Mouse (Mus musculus) stomach, postnatal 0 days (tissue): Measurements from ENCODE around the gene Ccdc151. TPM values are rescaled to one million over a fixed set of nuclear protein-coding genes. Genes with fewer than 3 reads are reported as not detected.

Experiments
- ATAC-seq: fragments of 200-750 bp; cut with Nextera tagmentation; 2 replicates; pipeline ENCODE4 v1.8.0; 2017; ENCODE audit not compliant: low FRiP score, low TSS enrichment
- DNase-seq: peaks from one replicate; pipeline ENCODE4 v3.0.0-alpha.2; 2016; ENCODE audit warnings: low spot score
- H3K27ac ChIP-seq: fragments of 300-500 bp; sonication (generic); replicated peaks from 2 replicates; pipeline ENCODE4 v1.5.1; 2014; ENCODE audit warnings: mild to moderate bottlenecking, control low read depth
- H3K27me3 ChIP-seq: fragments of 300-500 bp; sonication (generic); 2 replicates; pipeline ENCODE4 v1.6.1; 2014; ENCODE audit warnings: low read length; ENCODE audit not compliant: control insufficient read depth, insufficient read depth
- H3K36me3 ChIP-seq: fragments of 300-500 bp; sonication (generic); 2 replicates; pipeline ENCODE4 v1.6.1; 2014; ENCODE audit warnings: low read length, mixed read lengths; ENCODE audit not compliant: control insufficient read depth, insufficient read depth
- H3K4me1 ChIP-seq: fragments of 300-500 bp; sonication (generic); replicated peaks from 2 replicates; pipeline ENCODE4 v1.6.1; 2014; ENCODE audit warnings: antibody characterized with exemption; ENCODE audit not compliant: control insufficient read depth, insufficient read depth
- H3K4me2 ChIP-seq: fragments of 300-500 bp; sonication (generic); replicated peaks from 2 replicates; pipeline ENCODE4 v1.6.1; 2014; ENCODE audit warnings: low read depth, mild to moderate bottlenecking, control low read depth, moderate library complexity
- H3K4me3 ChIP-seq: fragments of 300-500 bp; sonication (generic); 2 replicates; pipeline ENCODE4 v1.5.1; 2014; ENCODE audit warnings: low read depth, low read length, control low read depth
- H3K9ac ChIP-seq: fragments of 300-500 bp; sonication (generic); 2 replicates; pipeline ENCODE4 v1.6.1; 2014; ENCODE audit warnings: mild to moderate bottlenecking, low read length, control low read depth, mixed read lengths
- H3K9me3 ChIP-seq: fragments of 300-500 bp; sonication (generic); 2 replicates; pipeline ENCODE4 v1.6.1; 2016; ENCODE audit warnings: low read length; ENCODE audit not compliant: control insufficient read depth
- CTCF ChIP-seq: IDR thresholded peaks from 2 replicates; pipeline ENCODE4 v1.5.1; 2016; ENCODE audit warnings: antibody characterized with exemption, low read depth, mild to moderate bottlenecking, moderate library complexity
- EP300 ChIP-seq: optimal IDR thresholded peaks from 2 replicates; pipeline ENCODE3; 2016; ENCODE audit warnings: antibody characterized with exemption
- WGBS: fragments of 180-500 bp; shearing (Covaris S2); extraction: QIAGEN DNeasy Blood & Tissue Kit; methylation state at CpG from one replicate; pipeline ENCODE4 v1.1.7; 2014; 5-methylcytosine and 5-hydroxymethylcytosine counted together
- polyA plus RNA-seq: library from polyadenylated mRNA; unstranded; fragments of >200 nt; fragmentation: Nextera tagmentation; extraction: Ambion mirVana; gene quantifications from 2 replicates; pipeline ENCODE4 v1.2.1, GENCODE M21; 2015

Gene Ccdc151
- polyA plus RNA-seq, 1 experiment from 2014 or later: 0.07 TPM

DNA sequence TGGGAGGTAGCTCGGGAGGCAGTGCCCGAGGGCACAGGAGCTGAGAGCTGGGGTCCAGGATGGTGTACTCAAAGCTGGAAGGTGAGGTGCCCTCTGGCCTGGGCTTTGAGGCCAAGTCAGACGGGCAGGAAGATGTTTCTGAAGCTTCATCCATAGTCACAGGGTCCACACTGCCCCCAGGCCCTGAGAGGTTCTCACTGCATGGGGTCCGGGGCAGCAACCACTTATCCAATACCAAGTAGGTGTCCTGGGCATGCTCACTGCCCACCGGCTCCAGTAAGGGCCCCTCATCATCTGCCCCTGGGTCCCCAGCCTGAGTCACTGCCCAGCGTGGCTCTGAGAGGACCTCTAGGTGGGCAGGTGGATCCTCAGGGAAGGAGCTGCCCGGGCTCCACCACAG, 43.2 kb downstream of the Ccdc151 start:
- ATAC-seq (no peak), DNase-seq (no peak)
- WGBS: 87% methylated on average over 7 of the region's 7 CpGs
- Histone ChIP-seq H3K36me3 (no peaks in the 10 kb centered on the region), H3K4me2 (no peak overlapping the region), H3K4me3 (no peak overlapping the region), H3K27ac (no peak overlapping the region), H3K27me3 (no peaks in the 10 kb centered on the region), H3K9me3 (no peaks in the 10 kb centered on the region), H3K4me1 (peaks cover 2% of the 10 kb centered on the region; the same call in 1 of the 2 replicates), H3K9ac (no peak overlapping the region)
- no peak for TF ChIP-seq EP300
- TF ChIP-seq CTCF: no peak

DNA sequence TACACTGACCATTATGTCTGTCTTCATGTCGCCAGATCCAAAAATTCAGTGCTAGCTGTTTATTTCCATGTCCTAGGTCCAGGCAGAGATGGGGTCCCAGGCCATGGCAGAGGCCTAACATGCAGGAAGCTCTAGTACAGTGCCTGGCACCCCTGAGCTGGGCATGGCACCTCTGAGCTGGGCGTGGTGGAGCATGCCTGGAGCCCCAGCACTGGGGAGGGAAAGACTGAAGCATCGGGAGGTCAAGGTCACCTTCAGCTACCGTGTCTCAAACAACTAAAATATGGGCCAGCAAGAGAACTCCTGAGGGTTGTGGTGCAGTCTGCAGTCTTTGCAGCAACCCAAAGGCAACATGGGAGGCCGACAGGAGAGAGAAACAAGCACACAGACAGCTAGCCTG, 44.1 kb downstream of the Ccdc151 start:
- H3K27ac ChIP-seq: no peak overlapping the region
- H3K27me3 ChIP-seq: no peaks in the 10 kb centered on the region
- no peak overlapping the region for H3K4me2 ChIP-seq
- ATAC-seq: no peak
- H3K36me3 ChIP-seq: no peaks in the 10 kb centered on the region
- H3K9me3 ChIP-seq: no peaks in the 10 kb centered on the region
- no peak overlapping the region for H3K9ac ChIP-seq
- H3K4me3 ChIP-seq: no peak overlapping the region
- DNase-seq: no peak
- no peak for TF ChIP-seq EP300
- TF ChIP-seq CTCF: no peak
- 73% methylated on average over 5 of the region's 5 CpGs for WGBS
- H3K4me1 ChIP-seq: peaks cover 2% of the 10 kb centered on the region; the same call in 1 of the 2 replicates

DNA sequence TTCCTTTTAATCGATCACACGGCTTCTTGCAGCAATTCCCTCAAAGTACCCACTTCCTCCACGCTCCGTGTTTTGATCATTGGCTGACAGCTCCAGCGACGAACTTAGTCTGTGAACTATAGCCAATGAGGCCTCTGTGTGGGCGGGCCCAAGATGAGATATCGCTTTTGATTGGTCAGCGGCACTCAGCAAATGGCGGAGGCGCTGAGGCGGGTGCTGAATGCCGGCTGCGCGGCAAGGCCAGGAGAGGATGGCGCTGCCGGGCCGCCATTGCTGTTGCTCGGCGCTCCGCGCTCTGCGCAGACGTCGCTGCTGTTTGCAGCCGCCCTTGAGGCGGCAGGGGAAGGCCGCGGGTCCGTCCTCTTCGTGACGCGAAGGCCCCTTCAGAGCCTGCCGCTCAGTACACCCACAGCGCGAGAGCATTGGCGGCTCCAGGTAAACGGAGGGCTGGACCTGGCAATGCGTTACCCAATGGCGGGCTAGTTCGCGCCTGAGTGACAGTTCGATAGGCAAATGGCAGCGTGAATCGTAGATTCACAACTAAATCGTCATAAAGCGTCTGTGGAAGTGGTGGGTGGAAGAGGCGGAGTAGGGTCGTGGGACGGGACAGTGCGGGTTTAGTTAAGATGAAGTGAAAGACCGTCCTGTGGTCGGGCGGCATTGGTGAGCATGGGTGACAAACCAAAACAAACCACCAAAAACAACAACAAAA, 46.7 kb downstream of the Ccdc151 start, which contains the start of gene Swsap1:
Gene Swsap1, plus strand, starts transcription at position 186 of the 712 bp plus-strand sequence.
- no peaks in the 10 kb centered on the region for H3K27me3 ChIP-seq
- WGBS: under 1% methylated on average over 52 of the region's 54 CpGs
- peak; percentile 96 for DNase-seq
- H3K4me3 ChIP-seq: peak within 1 kb of the TSS; percentile 71
- peak within 1 kb of the TSS; percentile 78 for H3K9ac ChIP-seq
- ATAC-seq: peak; percentile 98
- peak within 1 kb of the TSS; percentile 95 for H3K27ac ChIP-seq
- no peaks in the 10 kb centered on the region for H3K4me1 ChIP-seq
- TF ChIP-seq EP300 (no peak), CTCF (no peak)
- no peaks in the 10 kb centered on the region for H3K9me3 ChIP-seq
- peak within 1 kb of the TSS; percentile 63 for H3K4me2 ChIP-seq
- no peaks in the 10 kb centered on the region for H3K36me3 ChIP-seq

DNA sequence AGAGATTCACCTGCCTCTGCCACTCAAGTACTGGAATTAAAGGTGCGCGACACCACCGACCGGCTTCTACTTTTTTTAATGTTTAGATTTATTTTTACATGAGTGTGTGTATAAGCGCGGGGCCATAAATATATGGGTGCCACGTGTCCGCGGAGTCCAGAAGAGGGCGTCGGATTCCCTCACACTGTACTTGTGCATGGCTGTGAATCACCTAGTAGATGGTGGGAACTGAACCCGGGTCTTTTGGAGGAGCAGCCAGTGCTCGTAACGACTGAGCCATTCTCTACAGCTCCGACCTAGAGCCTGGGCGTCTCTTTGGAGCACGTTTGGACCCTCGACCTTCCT, 47.2 kb downstream of the Ccdc151 start:
- ATAC-seq: peak; percentile 62
- Histone ChIP-seq H3K27me3 (no peaks in the 10 kb centered on the region), H3K4me1 (no peaks in the 10 kb centered on the region), H3K9me3 (no peaks in the 10 kb centered on the region), H3K4me3 (peak overlapping the region; percentile 71), H3K9ac (peak overlapping the region; percentile 48), H3K36me3 (no peaks in the 10 kb centered on the region), H3K4me2 (peak overlapping the region; percentile 60), H3K27ac (0 out of 2 replicates have a peak overlapping the region, but pooled peaks have one; percentile 40)
- WGBS: under 1% methylated on average over 18 of the region's 18 CpGs
- DNase-seq: no peak
- no peak for TF ChIP-seq EP300
- TF ChIP-seq CTCF: peak; percentile 67

DNA sequence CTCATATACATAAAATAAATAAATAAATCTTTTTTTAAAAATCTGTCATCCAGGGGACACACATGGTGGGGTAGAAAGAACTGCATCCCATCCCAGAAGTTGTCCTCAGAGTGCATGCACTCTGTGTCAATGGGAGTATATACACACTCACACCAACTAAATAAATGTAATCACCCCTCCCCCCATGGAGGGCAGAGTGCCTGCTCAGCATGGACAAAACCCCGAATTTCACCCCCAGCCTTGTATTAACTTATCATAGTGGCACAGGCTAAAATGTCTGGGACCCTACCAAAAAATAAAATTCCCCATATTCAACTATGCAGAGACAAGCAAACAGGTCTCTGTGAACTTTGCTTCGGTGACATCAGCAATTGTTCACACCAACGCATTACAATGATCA, 47.8 kb downstream of the Ccdc151 start:
- no peaks in the 10 kb centered on the region for H3K36me3 ChIP-seq
- no peak overlapping the region for H3K4me3 ChIP-seq
- no peaks in the 10 kb centered on the region for H3K27me3 ChIP-seq
- TF ChIP-seq CTCF (no peak), EP300 (no peak)
- WGBS: 68% methylated on average over 3 of the region's 3 CpGs
- no peaks in the 10 kb centered on the region for H3K9me3 ChIP-seq
- H3K4me2 ChIP-seq: no peak overlapping the region
- no peak overlapping the region for H3K27ac ChIP-seq
- H3K4me1 ChIP-seq: no peaks in the 10 kb centered on the region
- DNase-seq (no peak), ATAC-seq (no peak)
- H3K9ac ChIP-seq: no peak overlapping the region

DNA sequence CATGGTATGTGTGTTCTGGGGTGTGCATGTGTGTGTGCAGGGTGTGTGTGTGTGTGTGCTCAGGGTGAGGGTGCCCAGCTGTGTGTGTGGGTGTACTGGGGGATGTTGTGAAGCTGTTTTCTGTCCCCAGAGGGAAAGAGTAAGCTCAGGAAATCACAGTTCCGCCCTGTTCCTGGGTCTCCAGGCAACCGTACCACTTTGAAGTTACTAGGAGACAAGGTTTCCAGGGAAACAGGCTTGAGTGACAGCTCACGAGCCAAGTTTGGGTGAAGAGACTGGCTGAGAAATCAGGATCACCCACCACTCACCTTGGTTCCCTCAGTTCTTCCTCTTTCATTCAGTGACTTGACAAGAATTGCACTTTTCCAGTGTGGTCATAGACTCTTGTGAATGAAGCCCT, 48.8 kb downstream of the Ccdc151 start:
- H3K9ac ChIP-seq: no peak overlapping the region
- H3K27me3 ChIP-seq: no peaks in the 10 kb centered on the region
- H3K4me1 ChIP-seq: no peaks in the 10 kb centered on the region
- DNase-seq (no peak), ATAC-seq (no peak)
- H3K9me3 ChIP-seq: no peaks in the 10 kb centered on the region
- TF ChIP-seq EP300 (no peak), CTCF (no peak)
- 11% methylated on average over 3 of the region's 3 CpGs for WGBS
- no peak overlapping the region for H3K4me2 ChIP-seq
- no peak overlapping the region for H3K4me3 ChIP-seq
- H3K36me3 ChIP-seq: no peaks in the 10 kb centered on the region
- no peak overlapping the region for H3K27ac ChIP-seq
